Mouse (Mus musculus): ENCODE results near the gene Ccdc170. TPM values are rescaled to one million over a fixed set of nuclear protein-coding genes. Genes with fewer than 3 reads are reported as not detected.

Ccdc170 gene
- polyA plus RNA-seq, 1 experiment = 0.06 TPM

DNA sequence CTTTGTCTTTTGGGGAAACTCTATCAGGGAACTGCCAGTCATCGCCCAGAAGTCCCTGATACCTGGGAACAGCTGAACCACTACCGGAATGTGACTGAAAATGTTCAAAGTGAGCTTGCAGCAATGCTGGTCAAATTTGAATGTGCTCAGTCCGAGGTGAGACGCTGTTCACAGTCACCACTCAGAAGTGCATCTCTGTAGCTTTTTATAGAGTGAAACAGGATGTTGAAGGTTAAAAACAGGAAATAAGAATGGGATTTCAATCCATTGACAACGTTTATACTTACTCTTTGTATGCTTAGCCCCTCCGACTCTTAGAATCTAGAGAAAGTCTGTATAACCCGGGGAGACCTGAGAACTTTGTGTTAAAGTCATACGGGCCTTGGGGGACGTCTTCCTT, 30.4 kb downstream of the Ccdc170 start:
- Histone ChIP-seq H3K4me1 (peaks cover 7% of the 10 kb centered on the region; the same call in 1 of the 2 replicates), H3K9me3 (peaks cover 8% of the 10 kb centered on the region), H3K4me3 (replicated peaks) (no peak overlapping the region), H3K27me3 (replicated peaks) (no peaks in the 10 kb centered on the region), H3K36me3 (replicated peaks; ENCODE audit: low read length) (no peaks in the 10 kb centered on the region)
- TF ChIP-seq FLI1 (IDR thresholded peaks at IDR 0.05; ENCODE audit: low read length) (no peak), GATA1 (IDR thresholded peaks at IDR 0.05; ENCODE audit: borderline replicate concordance, low read length) (no peak)

- H3K36me3 ChIP-seq (replicated peaks; ENCODE audit: low read length) = no peaks in the 10 kb centered on the region
- peaks cover 19% of the 10 kb centered on the region for H3K9me3 ChIP-seq
- no peak overlapping the region for H3K4me3 ChIP-seq (replicated peaks)
- H3K27me3 ChIP-seq (replicated peaks) = no peaks in the 10 kb centered on the region
- H3K4me1 ChIP-seq = peaks cover 1% of the 10 kb centered on the region; the same call in 1 of the 2 replicates
- TF ChIP-seq FLI1 (IDR thresholded peaks at IDR 0.05; ENCODE audit: low read length) (no peak), GATA1 (IDR thresholded peaks at IDR 0.05; ENCODE audit: borderline replicate concordance, low read length) (no peak)
Observed at GRCm38 (mm10) chr10:4517614-4518013, 35.3 kb downstream of the Ccdc170 start.

DNA sequence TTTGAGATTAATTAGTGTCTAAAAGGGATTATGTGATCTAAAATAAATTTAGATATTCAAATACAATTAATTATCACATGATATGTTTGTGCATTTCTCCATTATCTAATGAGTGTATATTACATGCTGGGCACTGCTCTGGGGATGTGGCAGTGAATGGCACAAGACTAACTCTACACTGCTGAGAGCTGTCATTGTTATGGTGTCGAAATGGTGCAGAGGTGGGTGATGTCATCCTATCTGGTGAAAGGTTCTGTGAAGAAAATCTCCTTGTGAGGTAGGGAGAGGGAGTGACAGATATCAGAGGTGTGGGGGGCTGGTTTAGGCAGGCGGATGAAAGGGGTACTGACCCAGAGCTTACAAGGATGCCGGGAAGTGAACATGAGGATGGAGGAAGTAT, 37.3 kb downstream of the Ccdc170 start:
- peaks cover 19% of the 10 kb centered on the region for H3K9me3 ChIP-seq
- H3K4me3 ChIP-seq (replicated peaks) = no peak overlapping the region
- TF ChIP-seq FLI1 (IDR thresholded peaks at IDR 0.05; ENCODE audit: low read length) (no peak), GATA1 (IDR thresholded peaks at IDR 0.05; ENCODE audit: borderline replicate concordance, low read length) (no peak)
- no peaks in the 10 kb centered on the region for H3K36me3 ChIP-seq (replicated peaks; ENCODE audit: low read length)
- no peaks in the 10 kb centered on the region for H3K27me3 ChIP-seq (replicated peaks)
- H3K4me1 ChIP-seq = no peaks in the 10 kb centered on the region

DNA sequence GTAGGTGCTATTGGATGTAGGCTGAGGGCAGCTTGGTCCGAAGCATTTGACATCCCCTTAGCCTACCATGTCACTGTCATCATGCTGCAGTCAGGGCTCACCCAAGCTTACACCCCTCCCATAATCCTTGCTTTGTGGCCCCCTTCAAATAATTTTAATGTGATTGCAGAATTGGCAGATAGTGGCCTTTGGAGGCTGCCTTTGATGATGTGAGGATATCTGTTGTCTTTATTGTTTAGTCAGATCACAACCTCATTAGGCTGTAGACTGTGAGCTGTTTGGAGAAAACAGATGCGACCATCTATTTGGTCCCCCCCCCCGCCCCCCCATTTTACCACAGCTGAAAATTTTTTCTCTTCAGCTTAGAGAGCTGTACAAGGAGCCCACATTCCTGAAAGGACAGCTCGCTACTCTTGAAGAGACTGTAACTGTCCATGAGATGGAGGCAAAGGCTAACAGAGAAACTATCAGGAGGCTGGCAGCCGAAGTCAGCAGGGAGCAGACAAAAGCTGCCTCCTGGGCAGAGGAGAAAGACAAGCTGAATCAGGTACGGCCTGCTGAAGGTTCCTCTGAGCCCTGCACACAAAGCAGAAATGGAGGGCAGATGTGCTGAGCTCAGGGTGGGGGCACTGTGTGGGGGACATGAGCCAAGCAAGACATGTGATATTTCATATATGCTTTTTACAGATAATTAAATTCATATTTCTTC, 38.2 kb downstream of the Ccdc170 start:
- no peaks in the 10 kb centered on the region for H3K27me3 ChIP-seq (replicated peaks)
- H3K4me3 ChIP-seq (replicated peaks) = no peak overlapping the region
- no peaks in the 10 kb centered on the region for H3K36me3 ChIP-seq (replicated peaks; ENCODE audit: low read length)
- peaks cover 12% of the 10 kb centered on the region for H3K9me3 ChIP-seq
- H3K4me1 ChIP-seq = no peaks in the 10 kb centered on the region
- TF ChIP-seq GATA1 (IDR thresholded peaks at IDR 0.05; ENCODE audit: borderline replicate concordance, low read length) = no peak
- TF ChIP-seq FLI1 (IDR thresholded peaks at IDR 0.05; ENCODE audit: low read length) = no peak

- H3K4me1 ChIP-seq = no peaks in the 10 kb centered on the region
- H3K4me3 ChIP-seq (replicated peaks) = no peak overlapping the region
- H3K9me3 ChIP-seq = peaks cover 10% of the 10 kb centered on the region
- TF ChIP-seq GATA1 (IDR thresholded peaks at IDR 0.05; ENCODE audit: borderline replicate concordance, low read length) (no peak), FLI1 (IDR thresholded peaks at IDR 0.05; ENCODE audit: low read length) (no peak)
- no peaks in the 10 kb centered on the region for H3K36me3 ChIP-seq (replicated peaks; ENCODE audit: low read length)
- H3K27me3 ChIP-seq (replicated peaks) = no peaks in the 10 kb centered on the region
Observed at GRCm38 (mm10) chr10:4522116-4522515, 39.8 kb downstream of the Ccdc170 start.

DNA sequence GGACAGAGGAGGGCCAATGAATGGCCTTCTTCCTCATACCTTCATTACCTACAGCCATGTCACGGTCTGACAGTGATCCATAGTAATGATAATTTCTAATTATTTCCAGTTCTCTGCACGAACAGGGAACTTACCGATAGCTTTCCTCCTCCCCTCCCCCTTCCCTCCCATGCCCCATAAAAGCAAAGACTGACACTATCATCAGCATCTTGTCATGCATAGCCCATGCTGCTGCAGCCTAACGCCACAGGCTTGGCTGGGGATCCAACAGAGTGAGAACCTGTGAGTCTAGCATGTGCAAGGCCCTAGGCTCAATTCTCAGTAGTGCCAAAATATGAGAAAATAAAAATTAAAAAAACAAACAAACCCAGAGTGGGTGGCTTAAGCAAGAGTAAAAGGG, 40.8 kb downstream of the Ccdc170 start:
- Histone ChIP-seq H3K4me3 (replicated peaks) (no peak overlapping the region), H3K27me3 (replicated peaks) (no peaks in the 10 kb centered on the region)
- TF ChIP-seq FLI1 (IDR thresholded peaks at IDR 0.05; ENCODE audit: low read length) = no peak
- no peak for TF ChIP-seq GATA1 (IDR thresholded peaks at IDR 0.05; ENCODE audit: borderline replicate concordance, low read length)

GRCm38 (mm10) chr10:4528043-4528442, 45.7 kb downstream of the Ccdc170 start:
- H3K36me3 ChIP-seq (replicated peaks; ENCODE audit: low read length) = no peaks in the 10 kb centered on the region
- no peak for TF ChIP-seq FLI1 (IDR thresholded peaks at IDR 0.05; ENCODE audit: low read length)
- TF ChIP-seq GATA1 (IDR thresholded peaks at IDR 0.05; ENCODE audit: borderline replicate concordance, low read length) = no peak
- no peaks in the 10 kb centered on the region for H3K4me1 ChIP-seq
- no peak overlapping the region for H3K4me3 ChIP-seq (replicated peaks)
- H3K9me3 ChIP-seq = no peaks in the 10 kb centered on the region
- H3K27me3 ChIP-seq (replicated peaks) = no peaks in the 10 kb centered on the region

More for the DNA sequence above, 40.8 kb downstream of the Ccdc170 start:
- Histone ChIP-seq H3K4me1 (no peaks in the 10 kb centered on the region), H3K9me3 (peaks cover 10% of the 10 kb centered on the region), H3K36me3 (replicated peaks; ENCODE audit: low read length) (no peaks in the 10 kb centered on the region)

- Histone ChIP-seq H3K4me1 (no peaks in the 10 kb centered on the region), H3K9me3 (no peaks in the 10 kb centered on the region), H3K27me3 (replicated peaks) (peaks cover 1% of the 10 kb centered on the region), H3K4me3 (replicated peaks) (no peak overlapping the region), H3K36me3 (replicated peaks; ENCODE audit: low read length) (no peaks in the 10 kb centered on the region)
- no peak for TF ChIP-seq GATA1 (IDR thresholded peaks at IDR 0.05; ENCODE audit: borderline replicate concordance, low read length)
- TF ChIP-seq FLI1 (IDR thresholded peaks at IDR 0.05; ENCODE audit: low read length) = no peak
Observed at GRCm38 (mm10) chr10:4530638-4531235, 48.4 kb downstream of the Ccdc170 start.

GRCm38 (mm10) chr10:4531933-4532332, 49.6 kb downstream of the Ccdc170 start:
- Histone ChIP-seq H3K27me3 (replicated peaks) (peaks cover 1% of the 10 kb centered on the region), H3K36me3 (replicated peaks; ENCODE audit: low read length) (no peaks in the 10 kb centered on the region), H3K9me3 (no peaks in the 10 kb centered on the region), H3K4me1 (no peaks in the 10 kb centered on the region), H3K4me3 (replicated peaks) (no peak overlapping the region)
- TF ChIP-seq GATA1 (IDR thresholded peaks at IDR 0.05; ENCODE audit: borderline replicate concordance, low read length) (no peak), FLI1 (IDR thresholded peaks at IDR 0.05; ENCODE audit: low read length) (no peak)

GRCm38 (mm10) chr10:4532731-4533130, 50.4 kb downstream of the Ccdc170 start:
- H3K9me3 ChIP-seq = no peaks in the 10 kb centered on the region
- H3K4me3 ChIP-seq (replicated peaks) = no peak overlapping the region
- no peaks in the 10 kb centered on the region for H3K36me3 ChIP-seq (replicated peaks; ENCODE audit: low read length)
- H3K27me3 ChIP-seq (replicated peaks) = peaks cover 1% of the 10 kb centered on the region
- no peak for TF ChIP-seq GATA1 (IDR thresholded peaks at IDR 0.05; ENCODE audit: borderline replicate concordance, low read length)
- no peak for TF ChIP-seq FLI1 (IDR thresholded peaks at IDR 0.05; ENCODE audit: low read length)
- H3K4me1 ChIP-seq = no peaks in the 10 kb centered on the region
